Mouse (Mus musculus): ENCODE data around the gene Gm13023. TPM values are rescaled to one million over a fixed set of nuclear protein-coding genes. Genes with fewer than 3 reads are reported as not detected.
"Not testable (repeated sequence)": the region's sequence is repeated elsewhere in the genome, so short reads cannot be mapped to it uniquely, and the experiment has no call there.

Gm13023 gene
- polyA plus RNA-seq (2012; ENCODE audit: insufficient read depth, low replicate concordance): not detected in 2 replicates

DNA sequence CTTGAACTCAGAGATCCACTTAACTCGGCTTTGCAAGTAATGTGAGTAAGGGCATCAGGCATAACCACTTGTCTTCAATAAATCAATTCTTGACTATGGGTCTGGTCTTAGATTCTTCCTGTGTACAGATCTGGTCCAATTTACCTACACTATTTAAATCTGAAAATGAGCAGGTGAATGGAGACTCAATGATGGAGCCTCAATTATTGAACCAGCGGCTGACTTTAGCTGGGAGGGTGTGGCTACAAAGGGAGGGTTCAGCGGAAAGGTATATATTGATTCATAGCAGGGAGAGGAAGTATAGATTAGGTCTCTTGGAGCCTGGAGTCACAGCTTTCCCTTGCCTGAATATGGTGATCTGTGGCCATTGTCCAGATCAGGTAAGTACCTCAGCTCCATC lies at the start of gene Gm13023:
TSS of gene Gm13023 (plus strand) at position 301 of the 400 bp plus-strand sequence.
- peaks cover 19% of the 10 kb centered on the region for H3K9me3 ChIP-seq
- H3K36me3 ChIP-seq (replicated peaks; ENCODE audit: low read length); H3K4me3 ChIP-seq (replicated peaks); H3K4me1 ChIP-seq; H3K27me3 ChIP-seq (replicated peaks): not testable (repeated sequence)

DNA sequence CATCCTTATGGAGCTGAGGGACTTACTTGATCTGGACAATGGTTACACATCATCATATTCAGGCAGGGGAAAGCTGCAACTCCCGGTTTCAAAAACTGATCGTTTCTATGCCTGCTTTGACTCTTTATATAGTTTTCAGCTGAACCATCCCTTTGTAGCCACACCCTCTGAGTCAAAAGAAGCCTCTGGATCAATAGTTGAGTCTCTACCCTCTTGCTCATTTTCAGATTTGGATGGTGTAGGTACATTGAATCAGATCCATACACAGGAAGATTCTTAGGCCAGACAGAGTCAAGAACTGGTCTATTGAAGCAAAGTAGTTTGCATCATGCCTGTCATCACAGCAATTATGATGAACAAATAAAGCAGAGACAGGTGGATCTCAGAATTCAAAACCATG lies 26.8 kb downstream of the Gm13023 start, which contains the start of gene Gm13084:
TSS of gene Gm13084 (minus strand) at position 101 of the 400 bp plus-strand sequence.
- Histone ChIP-seq H3K27me3 (replicated peaks) (no peaks in the 10 kb centered on the region), H3K4me3 (replicated peaks) (no peak within 1 kb of the TSS), H3K36me3 (replicated peaks; ENCODE audit: low read length) (no peaks in the 10 kb centered on the region), H3K4me1 (no peaks in the 10 kb centered on the region), H3K9me3 (peaks cover 11% of the 10 kb centered on the region; the same call in 1 of the 2 replicates)
- TF ChIP-seq GATA1 (IDR thresholded peaks at IDR 0.05; ENCODE audit: borderline replicate concordance, low read length) (no peak), FLI1 (IDR thresholded peaks at IDR 0.05; ENCODE audit: low read length) (no peak)

Other genes starting within 250 kb of the Gm13023 start
- gene BC080695, start 237.7 kb upstream of the Gm13023 start, polyA plus RNA-seq (2012; ENCODE audit: insufficient read depth, low replicate concordance): not detected in 2 replicates
- gene Gm13057, start 237.6 kb upstream of the Gm13023 start, polyA plus RNA-seq (2012; ENCODE audit: insufficient read depth, low replicate concordance): not detected in 2 replicates
- gene Gm13083, start 174.3 kb upstream of the Gm13023 start, polyA plus RNA-seq (2012; ENCODE audit: insufficient read depth, low replicate concordance): not detected in 2 replicates
- gene Gm13088, start 132.1 kb upstream of the Gm13023 start, polyA plus RNA-seq (2012; ENCODE audit: insufficient read depth, low replicate concordance): not detected in 2 replicates
- gene Gm13089, start 86.6 kb upstream of the Gm13023 start, polyA plus RNA-seq (2012; ENCODE audit: insufficient read depth, low replicate concordance): not detected in 2 replicates
- not detected in 2 replicates for gene Gm13078, start 69.9 kb upstream of the Gm13023 start, polyA plus RNA-seq (2012; ENCODE audit: insufficient read depth, low replicate concordance)
- not detected in 2 replicates for gene Gm13084, start 26.7 kb downstream of the Gm13023 start, polyA plus RNA-seq (2012; ENCODE audit: insufficient read depth, low replicate concordance)
- not detected in 2 replicates for gene Gm13103, start 57.1 kb downstream of the Gm13023 start, polyA plus RNA-seq (2012; ENCODE audit: insufficient read depth, low replicate concordance)
- not detected in 2 replicates for gene Pramef6, start 111.0 kb downstream of the Gm13023 start, polyA plus RNA-seq (2012; ENCODE audit: insufficient read depth, low replicate concordance)
- gene Pramef25, start 161.7 kb downstream of the Gm13023 start, polyA plus RNA-seq (2012; ENCODE audit: insufficient read depth, low replicate concordance): not detected in 2 replicates
- gene Gm13101, start 177.6 kb downstream of the Gm13023 start, polyA plus RNA-seq (2012; ENCODE audit: insufficient read depth, low replicate concordance): not detected in 2 replicates
- gene Pramef17, start 205.0 kb downstream of the Gm13023 start, polyA plus RNA-seq (2012; ENCODE audit: insufficient read depth, low replicate concordance): not detected in 2 replicates